Mouse (Mus musculus) adipocyte (in vitro differentiated cells): ENCODE measurements around the gene Greb1.

Experiments
- DNase-seq: peaks from one replicate; pipeline ENCODE4 v3.0.0-alpha.2; 2016; ENCODE audit warnings: low spot score

The Greb1 gene

GRCm38 (mm10) chr12:16634075-16634813 lies 166.4 kb downstream of the Greb1 start:
- DNase-seq = peak; percentile 78

DNA sequence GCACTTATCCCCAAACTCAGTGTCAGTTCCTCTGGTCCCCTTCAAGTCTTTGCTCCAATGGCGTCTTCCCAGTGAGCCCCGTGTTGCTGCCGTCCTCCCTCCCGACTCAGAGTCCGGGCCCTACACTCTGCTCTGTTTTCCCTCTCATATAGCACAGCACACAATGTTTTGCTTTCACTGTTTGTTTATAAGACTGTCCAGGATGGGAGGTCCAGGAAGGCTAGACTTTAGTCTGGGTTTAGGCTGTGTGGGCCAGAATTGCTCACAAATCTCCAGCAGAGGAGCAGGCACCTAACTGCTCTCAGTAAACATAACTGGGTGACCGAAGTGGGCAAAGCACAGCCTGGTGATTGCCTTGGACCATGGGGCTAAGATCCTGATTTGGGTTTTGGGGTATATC lies 167.5 kb downstream of the Greb1 start:
- DNase-seq = no peak

- DNase-seq = no peak
Measured at GRCm38 (mm10) chr12:16631423-16631822, 169.3 kb downstream of the Greb1 start.

GRCm38 (mm10) chr12:16630866-16631185 lies 169.9 kb downstream of the Greb1 start:
- DNase-seq = no peak

DNA sequence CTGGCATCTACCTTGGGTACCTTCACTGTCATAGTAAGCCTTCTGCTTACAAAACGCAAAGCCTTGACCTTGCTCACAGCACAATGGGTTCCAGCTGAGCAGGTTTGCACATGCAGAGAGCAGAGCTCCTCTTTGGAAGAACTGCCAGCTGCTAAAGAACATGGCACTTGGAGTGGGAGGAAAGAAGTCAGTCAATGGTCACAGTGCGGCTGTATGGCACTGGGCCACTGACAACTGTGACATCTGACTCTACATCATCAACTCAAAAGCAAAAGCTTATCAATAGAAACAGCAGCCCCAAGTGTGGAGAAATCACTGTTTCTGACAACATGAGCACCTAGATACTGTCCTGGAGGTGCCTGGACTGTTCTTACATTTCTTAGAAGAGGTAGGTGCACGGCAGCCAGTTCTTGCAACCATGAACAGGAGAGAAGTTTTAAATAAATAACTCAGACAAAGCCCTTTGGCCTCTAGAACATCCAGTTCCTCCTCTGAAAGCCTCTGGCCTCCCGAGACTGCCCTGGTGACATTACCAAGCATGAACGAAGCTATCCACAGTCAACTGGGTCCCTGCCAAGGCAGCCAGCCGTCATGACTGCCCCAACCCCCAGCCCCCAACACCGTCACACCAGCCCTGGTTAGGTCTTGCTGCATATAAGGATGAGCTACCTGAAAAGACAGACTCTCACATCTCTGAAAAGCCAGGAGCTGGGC lies 170.4 kb downstream of the Greb1 start:
- peak; percentile 92 for DNase-seq
